Mouse (Mus musculus): Measurements from ENCODE around the gene Dlx1.

The Dlx1 gene

DNA sequence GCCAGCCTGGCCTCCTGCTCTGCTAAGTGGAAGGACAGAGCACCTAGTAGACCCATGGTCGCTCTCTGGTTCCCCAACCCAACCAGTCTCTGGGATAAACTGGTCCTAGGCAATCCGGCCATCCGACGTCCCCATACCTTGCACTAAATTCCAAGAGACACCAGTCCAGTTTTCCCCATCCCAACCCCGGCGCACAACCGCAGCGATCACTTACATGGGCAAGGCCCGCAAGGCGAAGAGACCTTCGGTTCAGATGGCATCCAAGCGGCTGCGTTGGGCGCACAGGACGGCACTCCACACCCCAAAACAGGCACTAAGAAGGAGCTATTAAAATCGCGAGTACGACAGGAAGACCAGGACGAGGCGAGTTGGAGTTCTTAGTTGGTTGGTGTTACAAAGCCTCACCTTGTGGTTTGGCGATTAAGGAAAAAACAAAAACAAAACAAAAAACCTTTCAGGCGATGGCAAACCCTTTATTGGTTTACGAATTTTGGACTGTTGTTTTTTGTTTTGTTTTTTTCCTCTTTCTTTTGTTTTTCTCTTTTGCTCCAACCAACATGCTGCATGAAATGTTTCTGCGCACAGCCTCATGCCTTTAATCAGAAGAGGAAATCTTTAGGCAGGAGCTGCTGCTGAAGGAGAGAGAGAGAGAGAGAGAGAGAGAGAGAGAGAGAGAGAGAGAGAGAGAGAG lies 445 bp upstream of the Dlx1 start:
- no peak for ATAC-seq (ENCODE audit: insufficient number of reproducible peaks, low FRiP score, low TSS enrichment)

- no peak for ATAC-seq (ENCODE audit: insufficient number of reproducible peaks, low FRiP score, low TSS enrichment)
Measured at GRCm38 (mm10) chr2:71528714-71529510, 999 bp downstream of the Dlx1 start.

- ATAC-seq (ENCODE audit: insufficient number of reproducible peaks, low FRiP score, low TSS enrichment): no peak
Measured at GRCm38 (mm10) chr2:71529511-71530351, 1.8 kb downstream of the Dlx1 start.

GRCm38 (mm10) chr2:71530391-71531123 lies 2.6 kb downstream of the Dlx1 start:
- ATAC-seq (ENCODE audit: insufficient number of reproducible peaks, low FRiP score, low TSS enrichment): no peak

DNA sequence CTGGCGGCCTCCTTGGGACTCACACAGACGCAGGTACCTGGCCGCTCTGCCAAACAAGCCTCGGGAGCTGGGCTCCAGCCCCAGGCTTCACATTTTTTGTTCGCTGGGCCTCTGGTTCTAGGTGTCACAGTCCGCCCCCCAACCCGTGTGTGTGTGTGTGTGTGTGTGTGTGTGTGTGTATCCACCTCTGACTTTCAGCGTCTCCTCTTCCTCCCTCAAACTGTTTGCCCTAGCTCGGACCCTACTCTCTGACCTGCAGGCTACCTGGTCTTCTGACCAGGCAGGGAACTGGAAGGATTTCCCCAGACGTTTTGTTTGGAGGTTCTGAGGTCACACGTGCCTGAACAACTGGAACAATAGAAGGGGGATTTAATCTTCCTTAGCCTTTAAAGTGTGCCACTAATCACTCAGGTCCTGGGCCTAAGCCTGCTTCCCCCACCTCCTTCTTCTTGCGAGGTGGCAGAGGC lies 3.2 kb downstream of the Dlx1 start:
- no peak for ATAC-seq (ENCODE audit: insufficient number of reproducible peaks, low FRiP score, low TSS enrichment)

GRCm38 (mm10) chr2:71531990-71532970 lies 4.4 kb downstream of the Dlx1 start:
- no peak for ATAC-seq (ENCODE audit: insufficient number of reproducible peaks, low FRiP score, low TSS enrichment)

DNA sequence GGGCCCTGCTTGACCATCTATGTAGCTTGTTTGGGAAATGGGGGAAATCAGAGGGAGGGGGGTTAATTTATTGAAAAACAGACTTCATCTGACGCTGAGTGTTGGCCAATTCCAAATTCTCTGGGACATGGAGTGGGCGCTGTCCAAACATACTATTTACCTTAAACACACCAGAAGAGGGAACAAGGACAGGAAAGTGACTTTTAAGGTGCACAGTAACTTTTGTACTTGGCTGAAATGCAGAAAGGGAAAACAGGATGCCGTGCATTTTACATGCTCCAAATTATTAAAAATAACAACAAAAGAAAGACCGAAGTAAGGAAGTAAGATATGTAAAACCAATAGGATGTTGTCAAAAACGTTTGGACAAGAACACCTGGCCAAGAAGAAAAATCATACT lies 5.2 kb downstream of the Dlx1 start:
- no peak for ATAC-seq (ENCODE audit: insufficient number of reproducible peaks, low FRiP score, low TSS enrichment)

- no peak for ATAC-seq (ENCODE audit: insufficient number of reproducible peaks, low FRiP score, low TSS enrichment)
Measured at GRCm38 (mm10) chr2:71534242-71535052, 6.5 kb downstream of the Dlx1 start.

DNA sequence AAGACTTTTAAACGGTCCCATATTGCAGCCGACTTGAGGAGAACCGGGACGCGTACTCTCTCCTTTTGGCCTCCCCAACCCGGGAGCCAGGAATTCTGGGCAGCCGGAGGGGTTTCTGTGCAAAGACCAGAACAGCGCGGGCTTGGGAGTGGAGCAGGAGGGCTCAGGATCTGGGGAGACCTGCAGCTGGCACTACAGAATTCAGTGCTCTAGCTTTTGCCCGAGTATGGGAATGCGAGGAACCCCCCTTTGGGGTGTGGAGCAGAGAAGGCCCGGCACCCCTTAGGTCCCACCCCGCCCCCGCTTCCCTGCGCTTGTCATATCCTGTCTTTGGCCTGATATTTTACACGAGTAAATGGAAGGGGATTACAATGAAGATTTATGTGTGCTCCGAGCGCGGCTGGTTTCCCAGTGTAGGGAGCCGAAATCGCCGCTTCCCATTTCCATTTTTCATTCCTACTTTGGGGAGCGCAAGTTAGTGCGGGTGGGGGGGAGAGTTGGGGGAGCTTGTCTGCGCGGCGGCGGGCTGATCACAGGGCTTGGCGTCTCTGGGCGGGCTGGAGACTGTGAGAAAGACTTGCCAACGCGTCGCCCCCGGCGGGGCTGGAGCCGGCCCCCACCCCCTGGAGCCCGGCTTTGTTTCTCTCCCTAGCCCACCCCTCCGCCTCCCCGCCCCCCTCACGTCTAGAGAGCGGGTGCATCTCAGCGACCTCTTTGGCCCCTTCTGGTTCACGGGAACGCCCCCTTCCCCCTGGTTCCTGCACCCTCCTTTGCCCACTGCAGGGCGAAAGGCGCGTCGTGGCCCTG lies 12.9 kb downstream of the Dlx1 start:
- ATAC-seq (ENCODE audit: insufficient number of reproducible peaks, low FRiP score, low TSS enrichment): no peak

GRCm38 (mm10) chr2:71541418-71542226 lies 13.7 kb downstream of the Dlx1 start:
- ATAC-seq (ENCODE audit: insufficient number of reproducible peaks, low FRiP score, low TSS enrichment): no peak

GRCm38 (mm10) chr2:71542227-71542815 lies 14.4 kb downstream of the Dlx1 start:
- ATAC-seq (ENCODE audit: insufficient number of reproducible peaks, low FRiP score, low TSS enrichment): no peak

DNA sequence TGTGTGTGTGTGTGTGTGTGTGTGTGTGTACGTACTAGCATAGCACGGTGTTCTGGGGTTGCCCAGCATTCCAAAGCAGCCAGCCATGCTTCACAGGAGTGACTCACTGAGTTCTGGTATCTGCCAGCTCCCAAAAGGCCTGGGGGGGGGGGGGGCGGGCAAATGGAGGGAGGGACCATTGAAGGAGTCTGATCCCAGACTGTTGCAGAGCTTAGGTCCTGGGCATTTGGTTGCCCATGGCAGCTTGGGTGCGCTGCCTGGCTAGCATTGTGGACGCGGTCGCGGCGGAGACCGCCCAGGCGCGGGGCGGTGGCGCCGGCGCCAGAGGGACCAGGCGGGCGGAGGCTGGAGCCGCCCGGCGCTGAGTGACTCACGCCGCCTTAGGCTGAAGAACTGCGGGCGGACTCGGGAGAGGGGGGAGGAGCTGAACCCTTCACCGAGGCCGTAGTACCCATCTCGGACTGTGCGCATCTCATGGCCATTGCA lies 14.9 kb downstream of the Dlx1 start:
- ATAC-seq (ENCODE audit: insufficient number of reproducible peaks, low FRiP score, low TSS enrichment): no peak

GRCm38 (mm10) chr2:71543531-71543930 lies 15.6 kb downstream of the Dlx1 start:
- no peak for ATAC-seq (ENCODE audit: insufficient number of reproducible peaks, low FRiP score, low TSS enrichment)

DNA sequence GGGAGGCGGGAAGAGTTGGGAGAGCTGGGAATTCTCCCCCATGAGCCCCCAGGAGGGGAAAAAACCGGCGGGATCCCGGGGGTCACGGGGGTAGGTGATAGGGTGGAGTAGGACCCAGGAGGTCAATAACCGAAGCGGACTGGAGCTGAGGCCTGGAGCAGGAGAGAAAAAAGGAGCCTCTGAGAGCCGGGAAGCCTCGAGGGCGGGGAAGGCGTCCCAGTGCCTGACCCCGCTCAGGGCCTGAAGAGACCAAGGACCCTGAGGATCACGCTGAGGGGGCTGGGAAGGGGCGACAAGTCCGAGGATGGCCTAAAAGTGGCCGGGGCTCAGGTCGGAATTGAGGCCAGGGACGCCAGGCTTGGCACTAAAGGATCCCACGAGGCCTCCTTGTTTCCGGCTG lies 16.0 kb downstream of the Dlx1 start:
- ATAC-seq (ENCODE audit: insufficient number of reproducible peaks, low FRiP score, low TSS enrichment): no peak

GRCm38 (mm10) chr2:71544391-71545285 lies 16.7 kb downstream of the Dlx1 start:
- ATAC-seq (ENCODE audit: insufficient number of reproducible peaks, low FRiP score, low TSS enrichment): no peak

Measured in cerebellum, adult (tissue).